Mouse (Mus musculus): Measurements from ENCODE around the gene Ephb4. TPM values are rescaled to one million over a fixed set of nuclear protein-coding genes. Genes with fewer than 3 reads are reported as not detected.

Gene Ephb4
- total RNA-seq, 2 experiments from 2014 or later: 12.1 to 13.4 TPM

DNA sequence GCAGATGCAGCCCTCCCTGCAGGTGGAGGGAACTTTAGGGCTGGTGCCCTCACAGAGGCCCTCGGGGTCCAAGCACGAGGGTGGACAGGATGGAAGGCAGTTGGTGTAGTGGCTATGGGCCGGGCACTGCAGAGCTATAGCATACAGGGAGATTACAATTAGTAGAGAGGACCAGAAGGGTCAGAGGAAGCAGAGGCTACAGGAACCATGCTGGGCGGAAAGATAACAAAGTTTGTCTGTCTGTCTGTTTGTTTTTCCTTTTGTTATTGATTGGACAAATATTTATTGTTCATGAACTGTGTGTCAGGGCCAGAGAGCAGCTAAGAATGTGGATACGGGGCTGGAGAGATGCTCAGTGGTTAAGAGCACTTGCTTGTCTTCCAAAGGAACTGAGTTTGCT is 64.3 kb downstream of the Ephb4 start:
- DNase-seq: no peak
- intact Hi-C loops (cut with DNase I): no loop called here

DNA sequence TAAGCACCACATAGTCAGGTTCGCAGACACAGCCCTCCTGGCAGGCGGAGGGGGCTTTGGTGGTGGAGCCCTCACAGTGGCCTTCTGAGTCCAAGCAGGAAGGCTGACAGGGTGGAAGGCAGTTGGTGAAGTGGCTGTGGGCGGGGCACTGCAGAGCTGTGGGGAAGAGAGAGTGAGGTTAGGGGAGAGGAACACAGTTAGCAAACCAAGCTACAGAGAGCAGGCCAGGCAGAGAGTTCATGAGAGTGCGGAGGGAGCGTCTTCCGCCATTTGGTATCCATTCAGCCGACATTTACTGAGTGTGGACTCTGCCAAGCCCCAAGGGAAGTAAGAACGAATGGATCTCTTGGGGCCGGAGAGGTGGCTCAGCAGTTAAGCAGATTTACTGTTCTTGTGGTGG is 69.2 kb downstream of the Ephb4 start:
- DNase-seq: no peak
- intact Hi-C loops (cut with DNase I): no loop called here

DNA sequence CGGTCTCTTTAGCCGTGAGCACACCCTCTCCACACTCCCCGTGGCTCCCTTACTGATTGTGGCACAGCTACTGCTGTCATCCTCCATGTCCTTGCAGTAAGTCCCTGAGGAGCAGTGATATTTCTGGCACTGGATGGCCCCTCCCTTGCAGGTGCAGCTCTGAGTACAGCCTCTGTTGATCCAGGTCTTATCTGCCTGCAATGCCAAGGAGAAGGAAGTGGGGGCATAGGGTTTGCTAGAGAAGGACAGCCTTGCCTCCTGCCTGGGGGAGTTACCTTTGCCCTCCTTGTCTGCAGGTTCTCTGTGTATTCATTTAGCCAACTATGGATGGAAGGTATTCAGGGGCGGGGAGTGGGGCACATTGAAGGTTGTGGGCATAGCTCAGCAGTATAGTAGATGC is 69.9 kb downstream of the Ephb4 start:
- intact Hi-C loops (cut with DNase I): no loop called here
- DNase-seq: no peak

DNA sequence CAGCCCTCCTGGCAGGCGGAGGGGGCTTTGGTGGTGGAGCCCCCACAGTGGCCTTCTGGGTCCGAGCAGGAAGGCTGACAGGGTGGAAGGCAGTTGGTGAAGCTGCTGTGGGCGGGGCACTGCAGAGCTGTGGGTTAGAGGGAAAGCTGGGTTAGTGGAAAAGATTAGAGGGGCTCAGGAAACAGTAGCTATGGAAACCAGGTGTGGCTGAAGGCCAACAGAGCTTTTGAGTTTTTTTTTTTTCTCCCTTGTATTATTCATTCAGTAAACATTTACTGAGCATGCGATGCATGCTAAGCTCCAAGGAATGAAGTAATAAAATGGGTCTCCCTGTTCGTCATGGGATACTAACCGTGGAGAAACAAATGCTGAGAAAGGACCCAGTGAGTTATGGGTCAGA is 75.7 kb downstream of the Ephb4 start:
- DNase-seq: no peak
- intact Hi-C loops (cut with DNase I): no loop called here

Other genes with a start within 250 kb of the Ephb4 start
- 1 to 10 TPM; 7.0 to 8.0 TPM for gene Trim56, start 233.9 kb upstream of the Ephb4 start, total RNA-seq (2021)
- gene Muc3, start 200.8 kb upstream of the Ephb4 start, total RNA-seq (2021): not detected
- under 1 TPM; 0.17 to 0.31 TPM for gene Muc3a, start 137.7 kb upstream of the Ephb4 start, total RNA-seq (2021)
- 10 to 100 TPM; 25.2 to 41.2 TPM for gene Ache, start 62.6 kb upstream of the Ephb4 start, total RNA-seq (2021)
- gene Ufsp1, start 55.5 kb upstream of the Ephb4 start, total RNA-seq (2021): 10 to 100 TPM; 17.6 to 25.1 TPM
- gene Srrt, start 42.4 kb upstream of the Ephb4 start, total RNA-seq (2021): 10 to 100 TPM; 27.7 to 39.8 TPM
- 1 to 10 TPM; 3.7 to 4.1 TPM for gene Trip6, start 35.7 kb upstream of the Ephb4 start, total RNA-seq (2021)
- 1 to 10 TPM; 2.4 to 2.5 TPM for gene Slc12a9, start 16.5 kb upstream of the Ephb4 start, total RNA-seq (2021)
- gene Zan, start 127.0 kb downstream of the Ephb4 start, total RNA-seq (2021): under 1 TPM; 0.02 to 0.03 TPM
- 1 to 10 TPM; 8.6 to 9.9 TPM for gene Pop7, start 152.4 kb downstream of the Ephb4 start, total RNA-seq (2021)
- 10 to 100 TPM; 17.4 to 23.4 TPM for gene Gigyf1, start 168.4 kb downstream of the Ephb4 start, total RNA-seq (2021)
- gene Epo, start 183.1 kb downstream of the Ephb4 start, total RNA-seq (2021): not detected
- 100 to 1,000 TPM; 107 to 129 TPM for gene Gnb2, start 183.4 kb downstream of the Ephb4 start, total RNA-seq (2021)
- not detected for gene Actl6b, start 203.4 kb downstream of the Ephb4 start, total RNA-seq (2021)
- gene Tfr2, start 219.7 kb downstream of the Ephb4 start, total RNA-seq (2021): not detected